Mouse (Mus musculus): ENCODE measurements around the gene Rnps1. TPM values are rescaled to one million over a fixed set of nuclear protein-coding genes. Genes with fewer than 3 reads are reported as not detected.

Rnps1 gene
- polyA plus RNA-seq, 1 experiment from 2014 or later = 275 TPM

DNA sequence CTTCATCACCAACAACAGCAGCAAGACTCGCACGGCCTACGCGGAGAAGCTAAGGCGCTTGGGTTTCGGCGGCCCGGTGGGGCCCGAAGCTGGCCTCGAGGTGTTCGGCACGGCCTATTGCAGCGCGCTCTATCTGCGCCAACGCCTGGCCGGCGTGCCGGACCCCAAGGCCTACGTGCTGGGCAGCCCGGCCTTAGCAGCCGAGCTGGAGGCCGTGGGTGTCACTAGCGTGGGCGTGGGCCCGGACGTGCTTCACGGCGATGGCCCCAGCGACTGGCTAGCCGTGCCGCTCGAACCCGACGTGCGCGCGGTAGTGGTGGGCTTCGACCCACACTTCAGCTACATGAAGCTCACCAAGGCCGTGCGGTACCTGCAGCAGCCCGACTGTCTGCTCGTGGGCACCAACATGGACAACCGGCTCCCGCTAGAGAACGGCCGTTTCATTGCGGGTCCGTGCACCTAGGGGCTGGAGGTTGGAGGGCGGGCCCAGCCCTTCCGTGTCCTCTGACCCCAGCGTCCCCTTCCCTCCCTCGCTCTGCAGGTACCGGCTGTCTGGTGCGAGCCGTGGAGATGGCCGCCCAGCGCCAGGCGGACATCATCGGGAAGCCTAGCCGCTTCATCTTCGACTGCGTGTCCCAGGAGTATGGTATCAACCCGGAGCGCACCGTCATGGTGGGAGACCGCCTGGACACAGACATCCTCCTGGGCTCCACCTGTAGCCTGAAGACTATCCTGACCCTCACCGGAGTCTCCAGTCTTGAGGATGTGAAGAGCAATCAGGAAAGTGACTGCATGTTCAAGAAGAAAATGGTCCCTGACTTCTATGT is 56.5 kb downstream of the Rnps1 start:
- Histone ChIP-seq H3K4me1 (peaks cover 25% of the 10 kb centered on the region), H3K36me3 (peaks cover 24% of the 10 kb centered on the region), H3K9ac (peak overlapping the region; percentile 75), H3K27me3 (no peaks in the 10 kb centered on the region), H3K4me2 (replicated peaks) (peak overlapping the region; percentile 96), H3K4me3 (replicated peaks) (peak overlapping the region; percentile 84), H3K27ac (replicated peaks) (0 out of 2 replicates have a peak overlapping the region, but pooled peaks have one; percentile 35), H3K9me3 (replicated peaks) (no peaks in the 10 kb centered on the region)
- under 1% methylated on average over 68 of the region's 68 CpGs for WGBS
- peak; percentile 48; the same call in 1 of the 2 replicates for ATAC-seq (ENCODE audit: insufficient number of reproducible peaks, low FRiP score, low TSS enrichment, low read depth)

DNA sequence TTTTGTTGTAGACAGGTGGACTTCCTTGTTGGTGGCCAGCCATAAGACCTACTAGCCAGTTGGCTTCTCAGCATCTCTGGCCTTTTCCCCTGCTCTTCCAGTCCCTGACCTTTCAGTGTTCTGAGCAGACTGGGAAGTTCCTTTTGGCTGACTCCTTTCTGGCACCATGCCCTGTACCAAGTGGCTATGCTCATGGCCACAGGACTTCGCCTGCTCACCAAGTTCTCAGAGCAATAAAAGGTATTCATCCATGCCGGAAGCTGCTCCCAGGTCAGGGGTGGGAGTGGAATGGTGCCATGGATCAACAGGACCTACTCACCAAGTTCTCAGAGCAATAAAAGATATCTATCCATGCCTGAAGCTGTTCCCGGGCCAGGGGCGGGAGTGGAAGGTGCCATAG is 58.1 kb downstream of the Rnps1 start:
- 79% methylated on average over 4 of the region's 4 CpGs for WGBS
- ATAC-seq (ENCODE audit: insufficient number of reproducible peaks, low FRiP score, low TSS enrichment, low read depth) = no peak
- Histone ChIP-seq H3K4me1 (peaks cover 26% of the 10 kb centered on the region), H3K4me3 (replicated peaks) (0 out of 2 replicates have a peak overlapping the region, but pooled peaks have one; percentile 84), H3K27me3 (no peaks in the 10 kb centered on the region), H3K27ac (replicated peaks) (no peak overlapping the region), H3K36me3 (peaks cover 39% of the 10 kb centered on the region), H3K9me3 (replicated peaks) (no peaks in the 10 kb centered on the region), H3K4me2 (replicated peaks) (peak overlapping the region; percentile 96; the same call in 1 of the 2 replicates), H3K9ac (0 out of 2 replicates have a peak overlapping the region, but pooled peaks have one; percentile 4)

DNA sequence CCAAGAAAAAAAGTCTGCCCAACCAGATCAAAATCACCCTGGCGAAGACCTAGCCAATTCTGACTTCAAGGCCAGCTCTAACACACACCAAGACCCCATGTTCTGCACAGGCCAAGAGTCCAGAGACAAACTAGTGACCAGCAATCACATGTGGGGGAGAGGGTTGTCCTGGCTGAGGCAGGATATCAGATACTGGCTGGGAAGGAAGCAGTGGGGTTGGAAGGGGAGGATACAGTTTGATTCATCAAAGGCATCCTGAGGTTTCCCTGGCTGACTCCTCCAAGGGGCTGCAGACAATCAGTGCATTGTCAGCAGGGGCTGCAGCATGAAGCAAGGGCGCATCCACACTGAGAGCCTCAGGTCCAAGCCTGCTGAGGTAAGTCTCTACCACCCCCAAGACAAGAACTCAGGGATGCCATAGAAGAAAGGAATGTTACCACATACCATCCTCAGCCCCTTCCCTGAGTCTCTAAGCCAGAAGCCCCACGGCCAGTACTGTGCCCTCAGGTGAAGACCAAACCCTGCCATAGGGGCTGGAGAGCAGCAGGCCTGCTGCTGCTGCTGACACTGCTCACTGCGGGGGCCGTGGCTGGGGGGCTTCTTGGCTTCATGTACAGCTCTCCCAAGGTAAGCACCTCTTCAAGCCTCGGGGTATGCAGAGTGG is 59.4 kb downstream of the Rnps1 start, which contains the start of gene Bricd5:
TSS of gene Bricd5 (plus strand) at position 273 of the 664 bp plus-strand sequence.
- no peaks in the 10 kb centered on the region for H3K9me3 ChIP-seq (replicated peaks)
- 0 out of 2 replicates have a peak within 1 kb of the TSS, but pooled peaks have one; percentile 25 for H3K27ac ChIP-seq (replicated peaks)
- H3K4me1 ChIP-seq = peaks cover 36% of the 10 kb centered on the region
- H3K9ac ChIP-seq = no peak within 1 kb of the TSS
- H3K27me3 ChIP-seq = no peaks in the 10 kb centered on the region
- no peak within 1 kb of the TSS for H3K4me3 ChIP-seq (replicated peaks)
- ATAC-seq (ENCODE audit: insufficient number of reproducible peaks, low FRiP score, low TSS enrichment, low read depth) = no peak
- H3K4me2 ChIP-seq (replicated peaks) = peak within 1 kb of the TSS; percentile 96; the same call in 1 of the 2 replicates
- H3K36me3 ChIP-seq = peaks cover 40% of the 10 kb centered on the region
- WGBS = 50% methylated on average over 6 of the region's 6 CpGs

DNA sequence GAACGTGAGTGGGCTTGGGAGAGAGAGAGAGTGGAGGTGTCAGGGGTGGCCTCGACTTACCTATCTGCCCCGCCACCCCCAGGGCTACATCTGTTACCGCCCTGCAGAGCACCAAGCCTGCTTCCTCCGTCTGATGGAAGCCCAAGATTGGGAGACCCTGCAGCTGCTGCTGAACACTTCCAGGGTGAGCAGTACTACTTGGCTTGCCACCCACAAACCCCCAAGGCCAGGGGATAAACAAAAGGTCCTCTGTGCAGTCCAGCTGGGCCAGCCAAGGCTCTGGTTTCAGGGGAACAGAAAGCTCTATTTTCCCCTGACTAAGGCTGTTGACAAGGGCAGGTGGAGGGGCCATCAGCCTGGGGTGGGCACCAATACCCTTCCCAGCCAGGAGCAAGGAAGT is 60.2 kb downstream of the Rnps1 start:
- Histone ChIP-seq H3K27ac (replicated peaks) (0 out of 2 replicates have a peak overlapping the region, but pooled peaks have one; percentile 25), H3K4me1 (peaks cover 36% of the 10 kb centered on the region), H3K4me3 (replicated peaks) (no peak overlapping the region), H3K9ac (no peak overlapping the region), H3K9me3 (replicated peaks) (no peaks in the 10 kb centered on the region), H3K27me3 (no peaks in the 10 kb centered on the region), H3K36me3 (peaks cover 40% of the 10 kb centered on the region), H3K4me2 (replicated peaks) (no peak overlapping the region)
- WGBS = 44% methylated on average over 5 of the region's 5 CpGs
- no peak for ATAC-seq (ENCODE audit: insufficient number of reproducible peaks, low FRiP score, low TSS enrichment, low read depth)

Other genes with a start within 250 kb of the Rnps1 start
- gene Atp6v0c, start 244.9 kb upstream of the Rnps1 start, polyA plus RNA-seq (2015; fragmentation: Nextera tagmentation; extraction: Ambion mirVana) = 539 and 547 TPM in 2 replicates
- 5.5 and 8.6 TPM in 2 replicates for gene Tbc1d24, start 209.0 kb upstream of the Rnps1 start, polyA plus RNA-seq (2015; fragmentation: Nextera tagmentation; extraction: Ambion mirVana)
- gene Ntn3, start 205.0 kb upstream of the Rnps1 start, polyA plus RNA-seq (2015; fragmentation: Nextera tagmentation; extraction: Ambion mirVana) = 10.5 and 11.0 TPM in 2 replicates
- 11.6 and 13.0 TPM in 2 replicates for gene Tedc2, start 193.7 kb upstream of the Rnps1 start, polyA plus RNA-seq (2015; fragmentation: Nextera tagmentation; extraction: Ambion mirVana)
- 42.7 and 47.2 TPM in 2 replicates for gene Ccnf, start 163.1 kb upstream of the Rnps1 start, polyA plus RNA-seq (2015; fragmentation: Nextera tagmentation; extraction: Ambion mirVana)
- gene Abca17, start 63.5 kb upstream of the Rnps1 start, polyA plus RNA-seq (2015; fragmentation: Nextera tagmentation; extraction: Ambion mirVana) = not detected in 2 replicates
- gene Abca3, start 62.6 kb upstream of the Rnps1 start, polyA plus RNA-seq (2015; fragmentation: Nextera tagmentation; extraction: Ambion mirVana) = 8.1 and 8.3 TPM in 2 replicates
- 70.0 and 71.2 TPM in 2 replicates for gene Eci1, start 12.1 kb downstream of the Rnps1 start, polyA plus RNA-seq (2015; fragmentation: Nextera tagmentation; extraction: Ambion mirVana)
- 13.0 and 17.2 TPM in 2 replicates for gene Dnase1l2, start 28.5 kb downstream of the Rnps1 start, polyA plus RNA-seq (2015; fragmentation: Nextera tagmentation; extraction: Ambion mirVana)
- gene E4f1, start 55.7 kb downstream of the Rnps1 start, polyA plus RNA-seq (2015; fragmentation: Nextera tagmentation; extraction: Ambion mirVana) = 37.0 and 39.8 TPM in 2 replicates
- gene Pgp, start 55.8 kb downstream of the Rnps1 start, polyA plus RNA-seq (2015; fragmentation: Nextera tagmentation; extraction: Ambion mirVana) = 48.9 and 50.6 TPM in 2 replicates
- gene Bricd5, start 59.3 kb downstream of the Rnps1 start, polyA plus RNA-seq (2015; fragmentation: Nextera tagmentation; extraction: Ambion mirVana) = 0.43 and 0.44 TPM in 2 replicates
- gene Mlst8, start 64.5 kb downstream of the Rnps1 start, polyA plus RNA-seq (2015; fragmentation: Nextera tagmentation; extraction: Ambion mirVana) = 27.2 and 28.8 TPM in 2 replicates
- gene Caskin1, start 74.0 kb downstream of the Rnps1 start, polyA plus RNA-seq (2015; fragmentation: Nextera tagmentation; extraction: Ambion mirVana) = 2.5 and 4.0 TPM in 2 replicates
- gene Traf7, start 113.4 kb downstream of the Rnps1 start, polyA plus RNA-seq (2015; fragmentation: Nextera tagmentation; extraction: Ambion mirVana) = 92.8 and 95.7 TPM in 2 replicates
- 3.7 and 4.3 TPM in 2 replicates for gene Rab26, start 119.6 kb downstream of the Rnps1 start, polyA plus RNA-seq (2015; fragmentation: Nextera tagmentation; extraction: Ambion mirVana)
- gene Pkd1, start 135.3 kb downstream of the Rnps1 start, polyA plus RNA-seq (2015; fragmentation: Nextera tagmentation; extraction: Ambion mirVana) = 32.6 and 36.7 TPM in 2 replicates
- 57.8 and 64.4 TPM in 2 replicates for gene Tsc2, start 218.1 kb downstream of the Rnps1 start, polyA plus RNA-seq (2015; fragmentation: Nextera tagmentation; extraction: Ambion mirVana)
- 22.2 and 25.3 TPM in 2 replicates for gene Nthl1, start 218.1 kb downstream of the Rnps1 start, polyA plus RNA-seq (2015; fragmentation: Nextera tagmentation; extraction: Ambion mirVana)
- gene Slc9a3r2, start 235.8 kb downstream of the Rnps1 start, polyA plus RNA-seq (2015; fragmentation: Nextera tagmentation; extraction: Ambion mirVana) = 64.4 and 65.9 TPM in 2 replicates
- 0.36 and 0.56 TPM in 2 replicates for gene Npw, start 243.9 kb downstream of the Rnps1 start, polyA plus RNA-seq (2015; fragmentation: Nextera tagmentation; extraction: Ambion mirVana)

Data from embryonic facial prominence, embryonic 15.5 days (tissue).